Mouse (Mus musculus) ES-Bruce4 (cell line): Measurements from ENCODE around the gene Camk2d. TPM values are rescaled to one million over a fixed set of nuclear protein-coding genes. Genes with fewer than 3 reads are reported as not detected.

Source experiments
- H3K27ac ChIP-seq: 2 replicates; pipeline ENCODE4 v1.5.1; 2012; ENCODE audit warnings: low read length, inconsistent platforms; ENCODE audit not compliant: insufficient read depth
- H3K27me3 ChIP-seq: 2 replicates; pipeline ENCODE4 v1.6.1; 2012; ENCODE audit warnings: mild to moderate bottlenecking, low read length, inconsistent platforms; ENCODE audit not compliant: control insufficient read depth, poor library complexity, insufficient read depth, severe bottlenecking
- H3K36me3 ChIP-seq: 2 replicates; pipeline ENCODE4 v1.6.1; 2012; ENCODE audit warnings: inconsistent platforms, mild to moderate bottlenecking, low read length, moderate library complexity; ENCODE audit not compliant: control insufficient read depth, poor library complexity, insufficient read depth, severe bottlenecking
- H3K4me1 ChIP-seq: one replicate; pipeline ENCODE4 v1.8.1; 2011; ENCODE audit warnings: low read length; ENCODE audit not compliant: control insufficient read depth, insufficient read depth
- H3K4me3 ChIP-seq: 2 replicates; pipeline ENCODE4 v1.5.1; 2011; ENCODE audit warnings: low read depth, mild to moderate bottlenecking, low read length
- H3K9ac ChIP-seq: 2 replicates; pipeline ENCODE4 v1.6.1; 2012; ENCODE audit warnings: low read depth, mild to moderate bottlenecking, inconsistent platforms; ENCODE audit not compliant: poor library complexity, severe bottlenecking
- H3K9me3 ChIP-seq: replicated peaks from 2 replicates; pipeline ENCODE4 v1.6.1; 2012; ENCODE audit warnings: mild to moderate bottlenecking, low read length, inconsistent platforms; ENCODE audit not compliant: control insufficient read depth, poor library complexity, insufficient read depth, severe bottlenecking
- CTCF ChIP-seq: IDR thresholded peaks from one replicate; pipeline ENCODE4 v1.8.1; 2011; ENCODE audit warnings: low read depth, low read length
- EP300 ChIP-seq: IDR thresholded peaks from 2 replicates; pipeline ENCODE4 v1.6.1; 2011; ENCODE audit warnings: low read depth, low read length; ENCODE audit not compliant: insufficient read depth
- POLR2A ChIP-seq: IDR thresholded peaks from one replicate; pipeline ENCODE4 v1.8.1; 2011; ENCODE audit warnings: low read length; ENCODE audit not compliant: insufficient read depth
- polyA plus RNA-seq: library from polyadenylated mRNA; stranded (reverse); fragments of >200 nt; gene quantifications from 2 replicates; pipeline ENCODE4 v1.2.4, GENCODE M21; 2011; ENCODE audit warnings: low read depth; ENCODE audit not compliant: missing spikeins, insufficient read depth, insufficient read length

Camk2d gene
- polyA plus RNA-seq, 1 experiment = 32.9 TPM

GRCm38 (mm10) chr3:126870688-126871087, 274.6 kb downstream of the Camk2d start:
- H3K27ac ChIP-seq = no peak overlapping the region
- no peaks in the 10 kb centered on the region for H3K36me3 ChIP-seq
- no peaks in the 10 kb centered on the region for H3K4me1 ChIP-seq
- H3K9me3 ChIP-seq = no peaks in the 10 kb centered on the region
- no peaks in the 10 kb centered on the region for H3K27me3 ChIP-seq
- no peak for TF ChIP-seq EP300
- TF ChIP-seq POLR2A = no peak
- TF ChIP-seq CTCF = no peak
- H3K9ac ChIP-seq = no peak overlapping the region
- H3K4me3 ChIP-seq = no peak overlapping the region

DNA sequence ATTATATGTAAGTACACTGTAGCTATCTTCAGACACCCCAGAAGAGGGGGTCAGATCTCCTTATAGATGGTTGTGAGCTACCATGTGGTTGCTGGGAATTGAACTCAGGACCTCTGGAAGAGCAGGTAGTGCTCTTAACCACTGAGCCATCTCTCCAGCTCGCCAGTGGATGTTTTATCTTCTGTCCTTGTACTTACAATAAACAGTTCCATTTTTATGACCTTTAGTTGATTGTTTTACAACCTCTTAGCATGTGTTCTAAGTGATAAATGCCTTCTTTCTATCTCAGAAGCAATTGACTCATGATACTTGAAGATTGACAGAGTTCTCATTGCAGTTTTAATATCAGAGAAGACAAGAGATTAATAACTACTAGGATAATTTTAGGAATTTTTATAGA, 282.1 kb downstream of the Camk2d start:
- Histone ChIP-seq H3K36me3 (no peaks in the 10 kb centered on the region), H3K9ac (no peak overlapping the region), H3K27me3 (no peaks in the 10 kb centered on the region), H3K27ac (no peak overlapping the region), H3K9me3 (peaks cover 4% of the 10 kb centered on the region; the same call in 1 of the 2 replicates), H3K4me1 (no peaks in the 10 kb centered on the region), H3K4me3 (no peak overlapping the region)
- TF ChIP-seq CTCF (no peak), POLR2A (no peak), EP300 (no peak)

- H3K36me3 ChIP-seq = no peaks in the 10 kb centered on the region
- H3K27me3 ChIP-seq = no peaks in the 10 kb centered on the region
- no peak overlapping the region for H3K27ac ChIP-seq
- TF ChIP-seq EP300 (no peak), CTCF (no peak), POLR2A (no peak)
- no peaks in the 10 kb centered on the region for H3K4me1 ChIP-seq
- no peak overlapping the region for H3K4me3 ChIP-seq
- H3K9me3 ChIP-seq = peaks cover 6% of the 10 kb centered on the region; the same call in 1 of the 2 replicates
- H3K9ac ChIP-seq = no peak overlapping the region
Measured at GRCm38 (mm10) chr3:126886090-126886489, 290.0 kb downstream of the Camk2d start.

DNA sequence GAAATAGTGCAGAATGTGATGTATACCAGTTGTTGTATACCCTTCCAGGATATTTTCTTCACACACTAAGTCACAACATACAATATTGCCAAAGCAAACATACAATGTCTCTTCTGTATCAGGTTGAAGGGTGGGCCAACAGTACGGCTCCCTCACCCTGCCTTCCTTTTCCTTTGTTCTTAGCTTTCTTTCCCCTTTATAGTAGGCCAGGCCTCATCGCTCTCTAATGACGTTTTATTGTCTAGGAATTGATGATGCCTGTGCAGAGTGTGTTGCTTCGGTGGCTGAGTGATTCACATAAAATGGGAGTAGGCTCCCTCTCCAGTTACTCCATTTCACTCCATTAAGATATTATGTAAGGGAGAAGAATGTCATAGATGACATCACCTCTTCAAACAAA, 290.5 kb downstream of the Camk2d start:
- Histone ChIP-seq H3K36me3 (no peaks in the 10 kb centered on the region), H3K27me3 (no peaks in the 10 kb centered on the region), H3K9ac (no peak overlapping the region), H3K9me3 (peaks cover 6% of the 10 kb centered on the region; the same call in 1 of the 2 replicates), H3K4me3 (no peak overlapping the region), H3K4me1 (no peaks in the 10 kb centered on the region), H3K27ac (no peak overlapping the region)
- no peak for TF ChIP-seq EP300
- no peak for TF ChIP-seq POLR2A
- TF ChIP-seq CTCF = no peak

Other genes starting within 250 kb of the Camk2d start
- 0.15 and 0.33 TPM in 2 replicates for gene Arsj, start 232.6 kb upstream of the Camk2d start, polyA plus RNA-seq